Mouse (Mus musculus): ENCODE data around the gene Ak6. TPM values are rescaled to one million over a fixed set of nuclear protein-coding genes. Genes with fewer than 3 reads are reported as not detected.

The Ak6 gene
- 252 and 281 TPM in 2 replicates for polyA plus RNA-seq (2012; rRNA removed)

GRCm38 (mm10) chr13:100650550-100651438 is at the start of gene Ak6, which contains the start of gene Rad17:
TSS of gene Ak6 (plus strand) at chr13:100650979.
TSS of gene Rad17 (minus strand) at chr13:100651051.

GRCm38 (mm10) chr13:100616181-100617087 is 34.3 kb upstream of the Ak6 start, which contains the start of gene Marveld2:
TSS of gene Marveld2 (minus strand) at chr13:100616971.

GRCm38 (mm10) chr13:100651439-100652186 is 834 bp downstream of the Ak6 start, which contains the start of gene Taf9:
TSS of gene Taf9 (plus strand) at chr13:100651579.

GRCm38 (mm10) chr13:100669291-100670022 is 18.7 kb downstream of the Ak6 start, which contains the start of gene Ccdc125:
TSS of gene Ccdc125 (plus strand) at chr13:100669717.

Other genes with a start within 250 kb of the Ak6 start
- gene Naip1, start 198.1 kb upstream of the Ak6 start, polyA plus RNA-seq (2012; rRNA removed): 0.05 TPM in 2 replicates
- 79.0 and 81.0 TPM in 2 replicates for gene Gtf2h2, start 158.4 kb upstream of the Ak6 start, polyA plus RNA-seq (2012; rRNA removed)
- 2.8 TPM in 2 replicates for gene Ocln, start 98.3 kb upstream of the Ak6 start, polyA plus RNA-seq (2012; rRNA removed)
- gene Marveld2, start 34.0 kb upstream of the Ak6 start, polyA plus RNA-seq (2012; rRNA removed): 1.8 and 2.8 TPM in 2 replicates
- gene Rad17, start 72 bp downstream of the Ak6 start, polyA plus RNA-seq (2012; rRNA removed): 15.8 and 18.6 TPM in 2 replicates
- gene Taf9, start 600 bp downstream of the Ak6 start, polyA plus RNA-seq (2012; rRNA removed): 28.4 and 28.7 TPM in 2 replicates
- gene Ccdc125, start 18.7 kb downstream of the Ak6 start, polyA plus RNA-seq (2012; rRNA removed): 1.3 and 1.6 TPM in 2 replicates
- gene Cdk7, start 80.0 kb downstream of the Ak6 start, polyA plus RNA-seq (2012; rRNA removed): 33.1 and 34.7 TPM in 2 replicates
- gene Mrps36, start 93.7 kb downstream of the Ak6 start, polyA plus RNA-seq (2012; rRNA removed): 63.1 and 63.6 TPM in 2 replicates
- gene Cenph, start 124.9 kb downstream of the Ak6 start, polyA plus RNA-seq (2012; rRNA removed): 14.4 and 14.5 TPM in 2 replicates
- gene Ccnb1, start 135.6 kb downstream of the Ak6 start, polyA plus RNA-seq (2012; rRNA removed): 72.6 and 104 TPM in 2 replicates
- 40.3 and 44.6 TPM in 2 replicates for gene Slc30a5, start 182.4 kb downstream of the Ak6 start, polyA plus RNA-seq (2012; rRNA removed)